Mouse (Mus musculus) kidney, embryonic 15.5 days (tissue): Measurements from ENCODE around the gene Olfr328. TPM values are rescaled to one million over a fixed set of nuclear protein-coding genes. Genes with fewer than 3 reads are reported as not detected.

ENCODE experiments used
- ATAC-seq: fragments of 200-750 bp; cut with Nextera tagmentation; replicated peaks from 2 replicates; pipeline ENCODE4 v1.8.0; 2017; ENCODE audit warnings: moderate TSS enrichment; ENCODE audit not compliant: low FRiP score
- H3K27ac ChIP-seq: fragments of 300-500 bp; sonication (generic); 2 replicates; pipeline ENCODE4 v1.5.1; 2015; ENCODE audit warnings: mild to moderate bottlenecking, inconsistent platforms
- H3K27me3 ChIP-seq: fragments of 300-500 bp; sonication (generic); 2 replicates; pipeline ENCODE4 v1.6.1; 2015; ENCODE audit warnings: inconsistent platforms
- H3K36me3 ChIP-seq: fragments of 300-500 bp; sonication (generic); 2 replicates; pipeline ENCODE4 v1.6.1; 2015; ENCODE audit warnings: inconsistent platforms
- H3K4me1 ChIP-seq: fragments of 300-500 bp; sonication (generic); 2 replicates; pipeline ENCODE4 v1.6.1; 2015; ENCODE audit warnings: inconsistent platforms
- H3K4me2 ChIP-seq: fragments of 300-500 bp; sonication (generic); 2 replicates; pipeline ENCODE4 v1.6.1; 2015; ENCODE audit warnings: moderate library complexity, mild to moderate bottlenecking, inconsistent platforms
- H3K4me3 ChIP-seq: fragments of 300-500 bp; sonication (generic); replicated peaks from 2 replicates; pipeline ENCODE4 v1.5.1; 2015; ENCODE audit warnings: mild to moderate bottlenecking, inconsistent platforms
- H3K9ac ChIP-seq: fragments of 300-500 bp; sonication (generic); 2 replicates; pipeline ENCODE4 v1.6.1; 2015; ENCODE audit warnings: mild to moderate bottlenecking, inconsistent platforms
- H3K9me3 ChIP-seq: fragments of 300-500 bp; sonication (generic); replicated peaks from 2 replicates; pipeline ENCODE4 v1.6.1; 2016; ENCODE audit warnings: inconsistent platforms
- WGBS: fragments of 180-500 bp; shearing (Covaris S2); methylation state at CpG from one replicate; pipeline ENCODE4 v1.1.7; 2015; ENCODE audit warnings: mixed read lengths; 5-methylcytosine and 5-hydroxymethylcytosine counted together
- polyA plus RNA-seq: library from polyadenylated mRNA; unstranded; fragments of >200 nt; fragmentation: Nextera tagmentation; extraction: Ambion mirVana; gene quantifications from 2 replicates; pipeline ENCODE4 v1.2.1, GENCODE M21; 2015

Olfr328 gene
- polyA plus RNA-seq: 0.05 and 0.09 TPM in 2 replicates

DNA sequence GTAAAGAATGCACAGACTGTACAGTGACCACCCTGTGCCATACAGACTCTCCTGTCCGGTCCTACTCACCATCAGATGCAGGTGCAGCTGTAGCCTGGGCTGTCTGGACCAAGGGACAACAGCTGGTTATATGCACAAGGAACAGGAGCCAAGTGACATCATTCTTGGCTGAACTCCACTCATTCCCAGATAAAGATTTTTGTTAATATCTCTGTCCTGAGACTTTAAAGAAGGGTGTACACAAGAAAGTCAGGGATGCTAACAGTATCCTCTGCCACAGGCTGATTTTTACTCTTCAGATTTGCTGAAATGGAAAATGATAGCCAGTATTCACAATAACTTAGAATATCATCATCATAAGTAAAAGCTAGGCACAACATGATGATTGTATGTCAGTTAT lies at the start of gene Olfr328:
Olfr328 (minus strand) TSS at position 101 of the 400 bp plus-strand sequence.
- H3K4me1 ChIP-seq: no peaks in the 10 kb centered on the region
- no peak within 1 kb of the TSS for H3K27ac ChIP-seq
- H3K27me3 ChIP-seq: no peaks in the 10 kb centered on the region
- H3K4me3 ChIP-seq: no peak within 1 kb of the TSS
- 77% methylated on average over 1 of the region's 1 CpGs for WGBS
- H3K9me3 ChIP-seq: no peaks in the 10 kb centered on the region
- no peaks in the 10 kb centered on the region for H3K36me3 ChIP-seq
- no peak within 1 kb of the TSS for H3K9ac ChIP-seq
- no peak for ATAC-seq
- H3K4me2 ChIP-seq: no peak within 1 kb of the TSS

- no peaks in the 10 kb centered on the region for H3K9me3 ChIP-seq
- H3K36me3 ChIP-seq: no peaks in the 10 kb centered on the region
- ATAC-seq: no peak
- no peak overlapping the region for H3K9ac ChIP-seq
- H3K27ac ChIP-seq: no peak overlapping the region
- H3K4me1 ChIP-seq: no peaks in the 10 kb centered on the region
- no peak overlapping the region for H3K4me2 ChIP-seq
- no peaks in the 10 kb centered on the region for H3K27me3 ChIP-seq
- H3K4me3 ChIP-seq: no peak overlapping the region
- 75% methylated on average over 3 of the region's 3 CpGs for WGBS
Observed at GRCm38 (mm10) chr11:58605228-58605627, 49.8 kb upstream of the Olfr328 start.

DNA sequence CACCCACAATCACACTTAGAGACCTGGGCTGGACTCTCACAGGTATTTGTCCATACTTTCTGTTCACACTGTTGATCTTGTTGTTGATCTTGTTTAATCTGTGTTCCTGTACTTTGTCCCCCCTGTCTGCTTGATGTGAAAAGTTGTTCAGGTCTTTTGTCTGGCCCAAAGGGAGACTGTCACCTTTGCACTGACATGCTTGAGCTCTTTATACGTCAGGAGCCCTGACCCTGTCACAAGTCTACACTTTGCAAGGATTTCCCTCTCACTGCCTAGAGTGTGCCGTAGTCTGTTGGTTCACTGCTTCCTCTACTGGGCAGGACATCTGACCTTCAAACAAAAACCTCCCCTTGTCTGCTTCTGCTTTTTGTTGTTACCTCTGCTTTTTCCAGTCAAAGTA lies 49.3 kb upstream of the Olfr328 start:
- H3K4me3 ChIP-seq: no peak overlapping the region
- 50% methylated on average over 2 of the region's 2 CpGs for WGBS
- H3K9ac ChIP-seq: no peak overlapping the region
- H3K4me1 ChIP-seq: no peaks in the 10 kb centered on the region
- H3K4me2 ChIP-seq: no peak overlapping the region
- no peak for ATAC-seq
- no peaks in the 10 kb centered on the region for H3K9me3 ChIP-seq
- no peaks in the 10 kb centered on the region for H3K27me3 ChIP-seq
- no peaks in the 10 kb centered on the region for H3K36me3 ChIP-seq
- H3K27ac ChIP-seq: no peak overlapping the region

DNA sequence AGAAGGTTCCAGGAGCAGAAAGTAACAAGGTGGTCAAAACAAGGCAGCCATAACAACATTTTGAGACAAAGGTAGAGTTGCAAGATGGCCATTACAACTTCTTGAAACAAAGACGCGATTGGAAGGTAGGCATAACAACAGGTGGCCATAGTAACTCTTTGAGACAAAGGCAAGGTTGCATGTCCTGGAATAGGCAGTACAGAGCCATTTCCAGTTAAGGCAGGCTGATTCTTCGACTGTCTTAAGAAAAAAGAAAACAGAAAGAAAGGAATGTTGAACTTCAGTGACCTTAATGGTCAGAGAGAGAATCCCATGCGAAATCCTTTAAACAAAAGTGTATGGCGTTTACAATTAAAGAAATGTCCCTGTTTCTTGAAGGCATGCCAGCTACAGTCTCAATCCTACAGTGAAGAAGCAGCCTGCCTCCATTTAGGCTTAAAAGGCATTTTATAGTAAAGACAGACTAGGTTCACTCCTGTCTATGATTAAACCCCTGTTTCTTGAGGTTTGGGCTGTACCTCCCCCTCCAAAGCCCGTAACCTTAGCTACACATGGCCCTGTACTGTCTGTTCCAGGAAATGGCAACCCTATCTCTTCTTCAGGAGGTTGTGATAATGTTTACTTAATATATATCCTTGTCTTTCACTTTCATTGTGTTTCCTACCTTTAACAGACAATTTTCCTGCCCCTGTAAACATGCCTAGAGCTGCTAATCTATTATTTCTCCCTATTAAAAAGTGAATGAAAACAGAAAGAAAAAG lies 47.5 kb upstream of the Olfr328 start:
- ATAC-seq: no peak
- Histone ChIP-seq H3K27me3 (no peaks in the 10 kb centered on the region), H3K9ac (no peak overlapping the region), H3K4me2 (no peak overlapping the region), H3K36me3 (no peaks in the 10 kb centered on the region), H3K4me3 (no peak overlapping the region), H3K27ac (no peak overlapping the region), H3K4me1 (no peaks in the 10 kb centered on the region), H3K9me3 (no peaks in the 10 kb centered on the region)
- WGBS: 74% methylated on average over 6 of the region's 6 CpGs

DNA sequence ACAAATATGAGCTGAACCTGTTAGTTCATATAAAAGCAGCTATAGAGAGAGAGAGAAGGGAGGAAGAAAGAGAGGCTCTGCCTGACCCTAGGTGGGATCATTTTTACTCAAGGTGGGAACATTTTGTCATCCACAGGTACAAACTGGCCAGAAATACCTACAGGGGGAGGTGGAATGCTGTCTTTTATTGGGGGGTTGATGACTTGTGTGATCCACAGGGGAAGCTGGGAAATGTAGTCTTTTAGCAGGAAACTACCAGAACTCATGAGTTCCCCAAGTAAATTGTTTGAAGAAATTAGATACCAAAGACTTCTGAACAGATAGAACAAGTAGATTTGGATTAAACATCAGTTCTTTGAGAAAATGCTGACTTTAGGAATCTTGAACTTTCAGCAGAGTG lies 46.6 kb upstream of the Olfr328 start:
- Histone ChIP-seq H3K9ac (no peak overlapping the region), H3K4me2 (no peak overlapping the region), H3K9me3 (no peaks in the 10 kb centered on the region), H3K27ac (no peak overlapping the region), H3K4me1 (no peaks in the 10 kb centered on the region), H3K4me3 (no peak overlapping the region), H3K27me3 (no peaks in the 10 kb centered on the region), H3K36me3 (no peaks in the 10 kb centered on the region)
- ATAC-seq: no peak

- Histone ChIP-seq H3K4me3 (no peak overlapping the region), H3K4me1 (no peaks in the 10 kb centered on the region), H3K36me3 (no peaks in the 10 kb centered on the region), H3K9me3 (no peaks in the 10 kb centered on the region), H3K27me3 (no peaks in the 10 kb centered on the region), H3K9ac (no peak overlapping the region), H3K27ac (no peak overlapping the region), H3K4me2 (no peak overlapping the region)
- whole genome bisulfite sequencing: 85% methylated on average over 13 of the region's 13 CpGs
- no peak for ATAC-seq
Observed at GRCm38 (mm10) chr11:58597837-58598236, 42.4 kb upstream of the Olfr328 start.

DNA sequence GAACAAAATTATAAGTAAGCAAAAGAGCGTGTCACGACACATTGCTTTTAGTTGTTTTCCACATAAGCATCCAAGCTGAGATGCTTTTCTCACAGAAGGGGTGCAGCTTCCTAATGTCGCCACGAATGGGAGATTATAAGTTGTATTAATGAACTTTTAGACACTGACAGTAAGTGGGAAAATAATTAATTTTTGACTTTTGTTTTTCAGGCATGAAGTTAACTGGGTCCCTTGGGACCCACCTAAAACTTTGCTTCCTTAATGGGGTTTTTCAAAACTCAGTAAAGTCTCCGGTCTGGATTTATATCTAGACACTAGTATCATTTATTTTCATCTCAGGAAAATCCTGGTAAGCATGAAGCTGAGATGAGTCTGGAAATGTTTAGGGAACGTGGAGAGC lies 39.4 kb upstream of the Olfr328 start, which contains the start of gene Olfr324:
Olfr324 (plus strand) TSS at position 301 of the 400 bp plus-strand sequence.
- Histone ChIP-seq H3K9ac (no peak within 1 kb of the TSS), H3K4me1 (no peaks in the 10 kb centered on the region), H3K27ac (no peak within 1 kb of the TSS), H3K27me3 (no peaks in the 10 kb centered on the region), H3K4me2 (no peak within 1 kb of the TSS), H3K4me3 (no peak within 1 kb of the TSS), H3K36me3 (no peaks in the 10 kb centered on the region), H3K9me3 (no peaks in the 10 kb centered on the region)
- ATAC-seq: no peak
- 83% methylated on average over 6 of the region's 6 CpGs for WGBS

GRCm38 (mm10) chr11:58588620-58589250 lies 33.3 kb upstream of the Olfr328 start:
- 57% methylated on average over 3 of the region's 3 CpGs for WGBS
- H3K27ac ChIP-seq: no peak overlapping the region
- ATAC-seq: no peak
- no peak overlapping the region for H3K4me2 ChIP-seq
- H3K9ac ChIP-seq: no peak overlapping the region
- H3K9me3 ChIP-seq: no peaks in the 10 kb centered on the region
- H3K4me3 ChIP-seq: no peak overlapping the region
- no peaks in the 10 kb centered on the region for H3K36me3 ChIP-seq
- no peaks in the 10 kb centered on the region for H3K4me1 ChIP-seq
- no peaks in the 10 kb centered on the region for H3K27me3 ChIP-seq

- H3K27ac ChIP-seq: no peak overlapping the region
- H3K36me3 ChIP-seq: no peaks in the 10 kb centered on the region
- no peaks in the 10 kb centered on the region for H3K9me3 ChIP-seq
- H3K9ac ChIP-seq: no peak overlapping the region
- ATAC-seq: no peak
- H3K4me1 ChIP-seq: no peaks in the 10 kb centered on the region
- whole genome bisulfite sequencing: 67% methylated on average over 7 of the region's 7 CpGs
- H3K27me3 ChIP-seq: no peaks in the 10 kb centered on the region
- no peak overlapping the region for H3K4me3 ChIP-seq
- no peak overlapping the region for H3K4me2 ChIP-seq
Observed at GRCm38 (mm10) chr11:58587898-58588348, 32.5 kb upstream of the Olfr328 start.

DNA sequence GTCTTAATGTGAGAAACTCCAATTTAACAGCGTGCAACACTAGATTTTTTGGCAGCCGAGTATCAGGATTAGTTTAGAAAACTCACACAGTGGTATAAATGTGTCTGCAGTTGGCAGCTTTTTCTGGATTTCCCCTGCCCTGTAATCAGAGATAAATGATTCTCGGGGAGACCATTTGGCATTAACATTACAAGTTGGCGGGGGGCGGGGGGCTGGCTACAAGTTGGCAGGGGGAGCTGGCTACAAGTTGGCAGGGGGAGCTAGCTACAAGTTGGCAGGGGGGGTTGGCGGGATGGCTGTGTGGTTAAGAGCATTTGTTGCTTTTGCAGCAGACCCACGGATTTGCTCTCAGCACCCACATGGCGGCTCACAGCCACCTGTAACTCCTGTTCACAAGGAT lies 23.2 kb upstream of the Olfr328 start:
- Histone ChIP-seq H3K9me3 (no peaks in the 10 kb centered on the region), H3K27me3 (no peaks in the 10 kb centered on the region), H3K4me3 (no peak overlapping the region), H3K9ac (no peak overlapping the region), H3K4me1 (no peaks in the 10 kb centered on the region), H3K4me2 (no peak overlapping the region), H3K27ac (no peak overlapping the region), H3K36me3 (no peaks in the 10 kb centered on the region)
- no peak for ATAC-seq
- WGBS: 81% methylated on average over 8 of the region's 8 CpGs

DNA sequence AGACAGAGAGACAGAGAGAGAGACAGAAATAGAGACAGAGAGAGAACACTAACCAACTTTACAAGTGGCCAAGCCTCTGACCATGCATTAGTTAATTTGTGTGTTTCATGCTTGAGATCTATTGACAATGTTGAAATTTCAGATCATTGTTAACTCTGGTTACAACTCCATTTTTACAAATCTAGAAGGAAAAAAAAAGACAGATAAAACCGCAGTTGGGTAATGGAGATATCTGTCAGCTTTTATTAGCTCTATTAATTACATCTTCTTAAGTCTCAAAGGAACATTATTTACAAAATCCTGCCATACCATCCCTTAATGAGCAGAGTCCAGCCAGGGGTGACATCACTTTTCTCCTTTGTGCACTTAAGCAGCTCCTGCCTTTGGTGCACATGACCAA lies 22.0 kb upstream of the Olfr328 start, which contains the start of gene Olfr325:
Olfr325 (plus strand) TSS at position 301 of the 400 bp plus-strand sequence.
- Histone ChIP-seq H3K9ac (no peak within 1 kb of the TSS), H3K27ac (no peak within 1 kb of the TSS), H3K4me1 (no peaks in the 10 kb centered on the region), H3K4me3 (no peak within 1 kb of the TSS), H3K9me3 (no peaks in the 10 kb centered on the region), H3K4me2 (no peak within 1 kb of the TSS), H3K36me3 (no peaks in the 10 kb centered on the region), H3K27me3 (no peaks in the 10 kb centered on the region)
- 67% methylated on average over 1 of the region's 1 CpGs for WGBS
- ATAC-seq: no peak

DNA sequence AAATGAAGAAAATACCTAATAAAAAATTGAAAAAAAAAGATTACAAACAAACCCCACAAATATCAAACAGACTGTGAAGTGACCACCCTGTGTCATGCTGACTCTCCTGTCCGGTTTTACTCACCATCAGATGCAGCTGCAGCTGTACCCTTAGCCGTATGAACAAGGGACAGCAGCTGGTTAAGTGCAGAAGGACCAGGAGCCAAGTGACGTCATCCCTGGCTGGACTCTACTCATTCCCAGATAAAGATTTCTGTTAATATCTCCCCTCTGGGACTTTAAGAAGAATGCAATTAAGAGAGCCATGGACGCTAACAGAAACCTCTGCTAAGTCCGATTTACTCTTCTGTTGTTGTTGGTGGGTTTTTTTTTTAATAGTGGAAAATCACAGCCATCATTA lies 15.0 kb upstream of the Olfr328 start, which contains the start of gene Olfr224:
Olfr224 (minus strand) TSS at position 149 of the 400 bp plus-strand sequence.
- Histone ChIP-seq H3K27ac (no peak within 1 kb of the TSS), H3K9ac (no peak within 1 kb of the TSS), H3K4me1 (no peaks in the 10 kb centered on the region), H3K36me3 (no peaks in the 10 kb centered on the region), H3K4me3 (no peak within 1 kb of the TSS), H3K9me3 (no peaks in the 10 kb centered on the region), H3K27me3 (no peaks in the 10 kb centered on the region), H3K4me2 (no peak within 1 kb of the TSS)
- no peak for ATAC-seq
- WGBS: 68% methylated on average over 5 of the region's 5 CpGs
